Mouse (Mus musculus): ENCODE measurements around the gene Gpn3.

Gene Gpn3

DNA sequence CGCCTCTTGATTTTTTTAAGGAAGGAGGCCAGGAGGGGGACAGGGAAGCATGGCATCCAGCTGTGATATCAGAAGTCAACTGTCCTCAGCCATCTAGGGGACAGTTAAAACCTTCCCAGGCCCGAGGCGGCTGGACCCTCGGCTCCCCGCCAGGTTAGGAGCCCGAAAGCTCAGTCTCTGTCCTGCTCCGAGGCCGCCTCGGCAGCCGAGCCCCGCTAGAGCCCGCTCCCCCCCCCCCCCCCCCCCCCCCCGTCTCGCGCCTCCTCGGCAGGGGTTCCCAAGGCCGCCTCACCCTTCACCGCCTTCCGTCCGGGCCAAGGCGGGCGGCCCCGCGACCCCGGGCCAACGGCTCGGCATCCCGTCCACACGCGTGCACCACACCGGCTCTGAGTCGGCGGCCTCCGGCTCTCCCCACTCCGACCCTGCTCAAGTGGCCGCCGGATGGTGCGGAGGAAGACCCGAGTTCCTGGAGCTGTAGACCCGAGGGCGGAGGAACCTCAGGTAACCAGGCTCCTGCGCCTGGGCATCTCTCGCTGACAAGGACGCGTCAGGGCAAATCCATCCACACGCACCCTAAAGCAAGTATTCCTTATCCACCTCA, at the start of gene Gpn3:
Gene Gpn3, plus strand, starts transcription at position 286 of the 601 bp plus-strand sequence.
- peaks cover 66% of the 10 kb centered on the region for H3K36me3 ChIP-seq (ENCODE audit: insufficient read depth, low read length)
- H3K9me3 ChIP-seq (ENCODE audit: low read length): no peaks in the 10 kb centered on the region
- peak within 1 kb of the TSS; percentile 97 for H3K4me3 ChIP-seq (replicated peaks; ENCODE audit: low read length)
- H3K4me1 ChIP-seq (replicated peaks; ENCODE audit: low read depth, low read length): peaks cover 26% of the 10 kb centered on the region
- TF ChIP-seq CTCF (conservative IDR thresholded peaks at IDR 0.05; ENCODE audit: low read length): no peak
- TF ChIP-seq NANOG (IDR thresholded peaks at IDR 0.05; ENCODE audit: borderline replicate concordance, low read length): no peak
- no peak for TF ChIP-seq POU5F1 (IDR thresholded peaks at IDR 0.05; ENCODE audit: borderline replicate concordance, low read length)
- no peaks in the 10 kb centered on the region for H3K27me3 ChIP-seq (ENCODE audit: insufficient read depth, low read length)

- no peaks in the 10 kb centered on the region for H3K9me3 ChIP-seq (ENCODE audit: low read length)
- TF ChIP-seq NANOG (IDR thresholded peaks at IDR 0.05; ENCODE audit: borderline replicate concordance, low read length): no peak
- no peak for TF ChIP-seq POU5F1 (IDR thresholded peaks at IDR 0.05; ENCODE audit: borderline replicate concordance, low read length)
- no peak for TF ChIP-seq CTCF (conservative IDR thresholded peaks at IDR 0.05; ENCODE audit: low read length)
- H3K27me3 ChIP-seq (ENCODE audit: insufficient read depth, low read length): no peaks in the 10 kb centered on the region
- peaks cover 60% of the 10 kb centered on the region for H3K4me1 ChIP-seq (replicated peaks; ENCODE audit: low read depth, low read length)
- H3K36me3 ChIP-seq (ENCODE audit: insufficient read depth, low read length): peaks cover 81% of the 10 kb centered on the region
- no peak overlapping the region for H3K4me3 ChIP-seq (replicated peaks; ENCODE audit: low read length)
Observed at GRCm38 (mm10) chr5:122323523-122323922, 48.2 kb upstream of the Gpn3 start.

DNA sequence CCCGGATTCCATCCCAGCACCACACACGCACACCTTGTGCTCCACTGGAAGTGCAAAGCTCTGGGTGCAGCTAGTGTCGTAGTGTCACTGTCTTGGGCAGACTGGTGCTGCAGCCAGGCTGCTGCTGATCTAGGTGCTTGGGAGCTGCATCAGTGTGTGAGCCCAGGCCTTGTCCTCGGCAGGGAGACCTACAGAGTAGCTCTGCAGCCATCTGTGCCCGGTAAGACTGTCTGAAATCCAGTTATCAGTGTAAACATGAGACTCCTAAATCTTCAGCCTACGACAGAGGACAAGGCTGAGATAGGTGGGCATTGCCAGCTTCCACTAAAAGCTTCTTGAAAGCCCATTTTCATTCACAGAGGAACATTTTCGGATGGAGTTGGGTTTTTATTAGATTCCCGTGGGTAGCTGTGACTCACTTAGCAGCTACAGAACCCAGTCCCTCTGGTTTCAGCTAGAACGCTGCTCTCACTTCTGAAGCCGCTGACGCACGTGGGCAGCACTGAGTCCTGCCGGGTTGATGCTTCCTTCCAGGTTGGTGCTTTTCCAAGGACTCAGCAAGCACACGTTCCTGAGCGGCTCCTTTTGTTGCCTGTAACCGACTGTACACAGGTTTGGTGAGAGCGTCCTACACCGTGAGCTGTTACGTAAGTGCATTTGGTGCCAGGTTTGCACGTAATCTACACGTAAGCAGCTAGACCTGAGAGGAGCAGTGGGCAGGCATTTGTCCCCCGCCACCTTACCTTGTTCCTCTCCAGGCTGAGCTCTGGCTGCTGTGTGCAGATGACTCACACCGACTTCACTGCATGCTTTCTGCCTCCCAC, 46.9 kb upstream of the Gpn3 start:
- peaks cover 49% of the 10 kb centered on the region for H3K4me1 ChIP-seq (replicated peaks; ENCODE audit: low read depth, low read length)
- no peaks in the 10 kb centered on the region for H3K27me3 ChIP-seq (ENCODE audit: insufficient read depth, low read length)
- no peak overlapping the region for H3K4me3 ChIP-seq (replicated peaks; ENCODE audit: low read length)
- no peaks in the 10 kb centered on the region for H3K9me3 ChIP-seq (ENCODE audit: low read length)
- H3K36me3 ChIP-seq (ENCODE audit: insufficient read depth, low read length): peaks cover 77% of the 10 kb centered on the region
- no peak for TF ChIP-seq NANOG (IDR thresholded peaks at IDR 0.05; ENCODE audit: borderline replicate concordance, low read length)
- no peak for TF ChIP-seq CTCF (conservative IDR thresholded peaks at IDR 0.05; ENCODE audit: low read length)
- no peak for TF ChIP-seq POU5F1 (IDR thresholded peaks at IDR 0.05; ENCODE audit: borderline replicate concordance, low read length)

- TF ChIP-seq POU5F1 (IDR thresholded peaks at IDR 0.05; ENCODE audit: borderline replicate concordance, low read length): no peak
- TF ChIP-seq CTCF (conservative IDR thresholded peaks at IDR 0.05; ENCODE audit: low read length): no peak
- no peak for TF ChIP-seq NANOG (IDR thresholded peaks at IDR 0.05; ENCODE audit: borderline replicate concordance, low read length)
- Histone ChIP-seq H3K9me3 (ENCODE audit: low read length) (no peaks in the 10 kb centered on the region), H3K36me3 (ENCODE audit: insufficient read depth, low read length) (peaks cover 71% of the 10 kb centered on the region), H3K4me3 (replicated peaks; ENCODE audit: low read length) (no peak overlapping the region), H3K4me1 (replicated peaks; ENCODE audit: low read depth, low read length) (peaks cover 44% of the 10 kb centered on the region), H3K27me3 (ENCODE audit: insufficient read depth, low read length) (no peaks in the 10 kb centered on the region)
Observed at GRCm38 (mm10) chr5:122325477-122325876, 46.2 kb upstream of the Gpn3 start.

DNA sequence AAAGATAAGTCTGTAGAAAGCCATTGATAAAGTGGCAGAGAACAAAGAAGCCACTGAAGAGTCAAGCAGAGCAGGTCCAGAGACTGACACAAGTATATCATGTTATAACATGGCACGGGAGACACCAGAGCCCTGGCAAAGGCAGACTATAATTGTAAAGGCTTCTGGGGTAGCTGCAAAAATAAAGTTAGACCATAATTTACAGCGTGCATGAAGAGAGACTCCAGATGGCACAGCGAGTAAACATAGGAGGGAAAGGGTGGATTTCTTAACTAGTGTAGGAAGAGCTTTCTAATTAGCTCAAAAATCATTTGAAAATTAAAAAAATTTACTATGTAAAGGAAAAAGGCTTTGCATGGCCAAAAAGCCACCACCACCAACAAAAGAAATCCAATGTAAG, 44.4 kb upstream of the Gpn3 start:
- no peak overlapping the region for H3K4me3 ChIP-seq (replicated peaks; ENCODE audit: low read length)
- TF ChIP-seq POU5F1 (IDR thresholded peaks at IDR 0.05; ENCODE audit: borderline replicate concordance, low read length) (no peak), CTCF (conservative IDR thresholded peaks at IDR 0.05; ENCODE audit: low read length) (no peak), NANOG (IDR thresholded peaks at IDR 0.05; ENCODE audit: borderline replicate concordance, low read length) (no peak)
- peaks cover 52% of the 10 kb centered on the region for H3K36me3 ChIP-seq (ENCODE audit: insufficient read depth, low read length)
- H3K4me1 ChIP-seq (replicated peaks; ENCODE audit: low read depth, low read length): peaks cover 44% of the 10 kb centered on the region
- H3K27me3 ChIP-seq (ENCODE audit: insufficient read depth, low read length): no peaks in the 10 kb centered on the region
- no peaks in the 10 kb centered on the region for H3K9me3 ChIP-seq (ENCODE audit: low read length)

DNA sequence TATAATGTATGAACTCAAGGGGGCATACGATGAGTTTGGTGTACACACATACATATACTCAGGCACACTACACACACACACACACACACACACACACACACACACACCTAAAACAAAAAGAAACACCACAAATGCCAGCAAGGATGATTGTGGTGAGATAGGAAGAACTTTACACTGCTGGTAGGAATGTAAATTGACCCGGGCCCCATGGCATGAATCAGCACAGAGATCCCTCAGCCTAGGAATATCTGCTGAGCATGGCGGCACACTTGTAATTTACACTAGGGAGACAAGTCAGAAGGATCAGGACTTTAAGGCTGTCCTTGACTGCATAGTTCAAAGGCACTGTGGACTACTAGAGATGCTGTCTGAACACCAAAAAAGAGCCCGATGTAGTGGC, 41.4 kb upstream of the Gpn3 start:
- Histone ChIP-seq H3K27me3 (ENCODE audit: insufficient read depth, low read length) (no peaks in the 10 kb centered on the region), H3K36me3 (ENCODE audit: insufficient read depth, low read length) (peaks cover 43% of the 10 kb centered on the region), H3K9me3 (ENCODE audit: low read length) (no peaks in the 10 kb centered on the region), H3K4me3 (replicated peaks; ENCODE audit: low read length) (no peak overlapping the region), H3K4me1 (replicated peaks; ENCODE audit: low read depth, low read length) (peaks cover 33% of the 10 kb centered on the region)
- TF ChIP-seq CTCF (conservative IDR thresholded peaks at IDR 0.05; ENCODE audit: low read length): no peak

- Histone ChIP-seq H3K4me3 (replicated peaks; ENCODE audit: low read length) (no peak overlapping the region), H3K36me3 (ENCODE audit: insufficient read depth, low read length) (peaks cover 43% of the 10 kb centered on the region), H3K27me3 (ENCODE audit: insufficient read depth, low read length) (no peaks in the 10 kb centered on the region), H3K4me1 (replicated peaks; ENCODE audit: low read depth, low read length) (peaks cover 20% of the 10 kb centered on the region), H3K9me3 (ENCODE audit: low read length) (no peaks in the 10 kb centered on the region)
- TF ChIP-seq POU5F1 (IDR thresholded peaks at IDR 0.05; ENCODE audit: borderline replicate concordance, low read length): no peak
- TF ChIP-seq NANOG (IDR thresholded peaks at IDR 0.05; ENCODE audit: borderline replicate concordance, low read length): no peak
- TF ChIP-seq CTCF (conservative IDR thresholded peaks at IDR 0.05; ENCODE audit: low read length): no peak
Observed at GRCm38 (mm10) chr5:122334682-122335081, 37.0 kb upstream of the Gpn3 start.

- no peaks in the 10 kb centered on the region for H3K9me3 ChIP-seq (ENCODE audit: low read length)
- H3K4me1 ChIP-seq (replicated peaks; ENCODE audit: low read depth, low read length): peaks cover 11% of the 10 kb centered on the region
- H3K27me3 ChIP-seq (ENCODE audit: insufficient read depth, low read length): no peaks in the 10 kb centered on the region
- peaks cover 61% of the 10 kb centered on the region for H3K36me3 ChIP-seq (ENCODE audit: insufficient read depth, low read length)
- TF ChIP-seq POU5F1 (IDR thresholded peaks at IDR 0.05; ENCODE audit: borderline replicate concordance, low read length): no peak
- TF ChIP-seq NANOG (IDR thresholded peaks at IDR 0.05; ENCODE audit: borderline replicate concordance, low read length): no peak
- no peak for TF ChIP-seq CTCF (conservative IDR thresholded peaks at IDR 0.05; ENCODE audit: low read length)
- H3K4me3 ChIP-seq (replicated peaks; ENCODE audit: low read length): no peak overlapping the region
Observed at GRCm38 (mm10) chr5:122336554-122337294, 35.0 kb upstream of the Gpn3 start.

Measured in E14TG2a.4 (cell line).